Mouse (Mus musculus) bone marrow, adult 2 months (tissue): ENCODE measurements around the gene Cog6.

ENCODE experiments used
- CTCF ChIP-seq: fragments of 200-500 bp; IDR thresholded peaks from 2 replicates; pipeline ENCODE4 v1.5.1; 2011; ENCODE audit warnings: low read length, control low read depth; ENCODE audit not compliant: control insufficient read depth, insufficient read depth
- POLR2A ChIP-seq: fragments of 200-500 bp; IDR thresholded peaks from 2 replicates; pipeline ENCODE4 v1.6.1; 2011; ENCODE audit warnings: low read depth, mild to moderate bottlenecking, control low read depth, low read length, borderline replicate concordance; ENCODE audit not compliant: control insufficient read depth

- TF ChIP-seq CTCF (no peak), POLR2A (no peak)
Measured at GRCm38 (mm10) chr3:52961661-52962060, 55.4 kb downstream of the Cog6 start.
